Mouse (Mus musculus) neural tube, embryonic 11.5 days (tissue): ENCODE data around the gene Glipr1l2. TPM values are rescaled to one million over a fixed set of nuclear protein-coding genes. Genes with fewer than 3 reads are reported as not detected.

Experiments used
- polyA plus RNA-seq: library from polyadenylated mRNA; unstranded; fragments of >200 nt; fragmentation: Nextera tagmentation; extraction: Ambion mirVana; gene quantifications from 2 replicates; pipeline ENCODE4 v1.2.1, GENCODE M21; 2014

Glipr1l2 gene
- polyA plus RNA-seq, 1 experiment from 2014 or later: not detected

Other genes with a start within 250 kb of the Glipr1l2 start
- 58.4 and 62.4 TPM in 2 replicates for gene Krr1, start 110.7 kb upstream of the Glipr1l2 start, polyA plus RNA-seq
- gene Glipr1, start 80.7 kb upstream of the Glipr1l2 start, polyA plus RNA-seq: 1.3 and 1.4 TPM in 2 replicates
- not detected in 2 replicates for gene Glipr1l1, start 23.2 kb upstream of the Glipr1l2 start, polyA plus RNA-seq
- gene Glipr1l3, start 77.0 kb downstream of the Glipr1l2 start, polyA plus RNA-seq: not detected in 2 replicates
- gene Caps2, start 80.3 kb downstream of the Glipr1l2 start, polyA plus RNA-seq: 0.36 and 0.50 TPM in 2 replicates
- 0.52 and 0.81 TPM in 2 replicates for gene Kcnc2, start 187.8 kb downstream of the Glipr1l2 start, polyA plus RNA-seq